Mouse (Mus musculus): ENCODE measurements at regions not wholly inside any gene's neighbourhood (a gene's known extent, or its start where the extent isn't known, plus 50 kb on each side); places are given as distances from the start of the nearest gene placed in this dataset.

DNA sequence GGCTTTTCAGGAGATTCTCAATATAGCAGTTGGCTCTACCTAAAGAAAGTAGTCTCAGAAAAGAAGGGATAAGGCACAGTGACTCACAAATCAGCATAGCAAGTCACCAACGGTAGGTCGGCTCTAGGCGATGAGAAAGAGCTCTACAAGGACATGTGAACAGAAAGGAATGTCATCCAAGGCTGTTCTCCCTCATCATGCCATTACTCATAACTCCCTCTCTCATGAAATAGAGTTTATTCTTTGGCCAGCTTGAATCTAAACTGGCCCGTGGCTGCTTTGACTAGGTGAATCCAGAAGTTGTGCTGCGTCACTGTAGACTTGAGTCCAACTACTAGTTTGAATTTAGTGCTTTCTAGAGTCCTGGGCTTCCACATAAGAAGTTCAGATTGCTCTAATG, 447.7 kb downstream of the Gtdc1 start:
- in situ Hi-C loops (cut with MboI; ENCODE audit: low pct_ligation_motif_present, low pct_unique_long_range_greater_than_20kb, low sequenced_read_pairs) = no loop called here
- H3K27ac ChIP-seq (ENCODE audit: insufficient read depth, low read depth) = no peak overlapping the region
- no peaks in the 10 kb centered on the region for H3K27me3 ChIP-seq (replicated peaks)
- no peak for DNase-seq (ENCODE audit: extremely low read depth)
- no peak overlapping the region for H3K4me2 ChIP-seq (ENCODE audit: insufficient read depth, low read depth, poor library complexity, severe bottlenecking)
- H3K36me3 ChIP-seq (replicated peaks in 1 of 2; ENCODE audit: control insufficient read depth in 1 of 2, insufficient read depth in 1 of 2, low read length in 1 of 2) = no peaks in the 10 kb centered on the region
- H3K79me2 ChIP-seq (replicated peaks; ENCODE audit: control insufficient read depth, extremely low read depth, insufficient read depth, poor library complexity, severe bottlenecking) = no peaks in the 10 kb centered on the region
- H3K4me1 ChIP-seq (ENCODE audit: control insufficient read depth in 1 of 2, insufficient read depth in 2 of 2) = no peaks in the 10 kb centered on the region
- H3K4me3 ChIP-seq (replicated peaks in 1 of 3; ENCODE audit: low read depth in 2 of 3, low read length in 2 of 3, poor library complexity in 1 of 3) = no peak overlapping the region
- peaks cover 2% of the 10 kb centered on the region for H3K9me3 ChIP-seq (replicated peaks; ENCODE audit: low read length)
- dilution Hi-C loops (cut with MboI; ENCODE audit: extremely low pct_ligation_motif_present, extremely low pct_unique_long_range_greater_than_20kb, low sequenced_read_pairs) = no loop called here
- TF ChIP-seq MAX (IDR thresholded peaks at IDR 0.05; ENCODE audit: low read length) = no peak
- no peak for TF ChIP-seq IRF4 (IDR thresholded peaks at IDR 0.05; ENCODE audit: low read depth, low read length)
- TF ChIP-seq TCF12 (IDR thresholded peaks at IDR 0.05; ENCODE audit: low read depth, low read length) = no peak
- TF ChIP-seq TBP (conservative IDR thresholded peaks at IDR 0.05; ENCODE audit: low read depth, low read length) = no peak
- TF ChIP-seq KAT2A (IDR thresholded peaks at IDR 0.05; ENCODE audit: insufficient replicate concordance, low read length) = no peak
- TF ChIP-seq ZKSCAN1 (IDR thresholded peaks at IDR 0.05; ENCODE audit: borderline replicate concordance, low read depth, low read length) = no peak
- no peak for TF ChIP-seq MEF2A (IDR thresholded peaks at IDR 0.05; ENCODE audit: borderline replicate concordance, low read depth, low read length)
- TF ChIP-seq ZC3H11A (IDR thresholded peaks at IDR 0.05; ENCODE audit: low read depth, low read length) = no peak
- TF ChIP-seq ZMIZ1 (IDR thresholded peaks at IDR 0.05; ENCODE audit: low read depth, low read length) = no peak
- no peak for TF ChIP-seq EP300 (IDR thresholded peaks at IDR 0.05; ENCODE audit: low read length)
- no peak for TF ChIP-seq CHD2 (IDR thresholded peaks at IDR 0.05; ENCODE audit: low read length)
- TF ChIP-seq MAFK (IDR thresholded peaks at IDR 0.05; ENCODE audit: insufficient replicate concordance, low read length) = no peak
- TF ChIP-seq GABPA (IDR thresholded peaks at IDR 0.05; ENCODE audit: insufficient replicate concordance, low read depth, low read length) = no peak
- no peak for TF ChIP-seq SMC3 (IDR thresholded peaks at IDR 0.05; ENCODE audit: low read depth, low read length)
- TF ChIP-seq MXI1 (IDR thresholded peaks at IDR 0.05; ENCODE audit: low read depth, low read length) = no peak
- TF ChIP-seq E2F4 (IDR thresholded peaks at IDR 0.05; ENCODE audit: insufficient replicate concordance, low read depth, low read length) = no peak
- no peak for TF ChIP-seq MYC (IDR thresholded peaks at IDR 0.05; ENCODE audit: low read depth, low read length)
- TF ChIP-seq MAZ (IDR thresholded peaks at IDR 0.05; ENCODE audit: low read depth, low read length) = no peak
- H3K9ac ChIP-seq (ENCODE audit: insufficient read depth, low read depth) = no peak overlapping the region

DNA sequence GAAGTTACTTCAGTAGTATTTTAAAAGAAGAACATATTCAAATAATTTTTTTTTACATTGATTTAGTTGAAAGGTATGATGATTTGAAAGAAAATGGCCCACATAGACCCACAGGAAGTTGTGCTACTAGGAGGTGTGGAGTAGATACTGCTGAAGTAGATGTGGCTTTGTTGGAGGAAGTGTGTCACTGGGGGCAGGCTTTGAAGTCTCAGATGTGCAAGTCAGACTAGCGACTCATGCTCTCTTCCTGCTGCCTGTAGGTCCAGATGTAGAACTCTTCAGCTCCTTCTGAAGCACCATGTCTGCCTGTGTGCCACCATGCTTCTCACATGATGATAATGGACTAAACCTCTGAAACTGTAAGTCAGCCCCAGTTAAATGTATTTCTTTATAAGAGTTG, 452.0 kb downstream of the Gtdc1 start:
- dilution Hi-C loops (cut with MboI; ENCODE audit: extremely low pct_ligation_motif_present, extremely low pct_unique_long_range_greater_than_20kb, low sequenced_read_pairs) = no loop called here
- DNase-seq (ENCODE audit: extremely low read depth) = no peak
- TF ChIP-seq MAZ (IDR thresholded peaks at IDR 0.05; ENCODE audit: low read depth, low read length) (no peak), GABPA (IDR thresholded peaks at IDR 0.05; ENCODE audit: insufficient replicate concordance, low read depth, low read length) (no peak)
- Histone ChIP-seq H3K79me2 (replicated peaks; ENCODE audit: control insufficient read depth, extremely low read depth, insufficient read depth, poor library complexity, severe bottlenecking) (no peaks in the 10 kb centered on the region), H3K27ac (ENCODE audit: insufficient read depth, low read depth) (no peak overlapping the region), H3K27me3 (replicated peaks) (no peaks in the 10 kb centered on the region), H3K4me2 (ENCODE audit: insufficient read depth, low read depth, poor library complexity, severe bottlenecking) (no peak overlapping the region), H3K9me3 (replicated peaks; ENCODE audit: low read length) (no peaks in the 10 kb centered on the region), H3K4me3 (replicated peaks in 1 of 3; ENCODE audit: low read depth in 2 of 3, low read length in 2 of 3, poor library complexity in 1 of 3) (no peak overlapping the region), H3K9ac (ENCODE audit: insufficient read depth, low read depth) (no peak overlapping the region), H3K36me3 (replicated peaks in 1 of 2; ENCODE audit: control insufficient read depth in 1 of 2, insufficient read depth in 1 of 2, low read length in 1 of 2) (no peaks in the 10 kb centered on the region), H3K4me1 (ENCODE audit: control insufficient read depth in 1 of 2, insufficient read depth in 2 of 2) (no peaks in the 10 kb centered on the region)
- in situ Hi-C loops (cut with MboI; ENCODE audit: low pct_ligation_motif_present, low pct_unique_long_range_greater_than_20kb, low sequenced_read_pairs) = no loop called here

Measured in CH12.LX (cell line).